Mouse (Mus musculus): ENCODE results near the gene Zfp410.
"Not testable (repeated sequence)": the region's sequence is repeated elsewhere in the genome, so short reads cannot be mapped to it uniquely, and the experiment has no call there.

The Zfp410 gene

GRCm38 (mm10) chr12:84316721-84317621 lies at the start of gene Zfp410:
TSS of gene Zfp410 (plus strand) at chr12:84316852.
- DNase-seq (ENCODE audit: low spot score), result peak; percentile 56

GRCm38 (mm10) chr12:84267264-84267663 lies 49.4 kb upstream of the Zfp410 start:
- no peak for DNase-seq (ENCODE audit: low spot score)

- DNase-seq (ENCODE audit: low spot score), result no peak
Measured at GRCm38 (mm10) chr12:84273366-84273765, 43.3 kb upstream of the Zfp410 start.

GRCm38 (mm10) chr12:84275288-84275687 lies 41.4 kb upstream of the Zfp410 start:
- DNase-seq (ENCODE audit: low spot score), result no peak

- DNase-seq (ENCODE audit: low spot score), result no peak
Measured at GRCm38 (mm10) chr12:84276288-84276687, 40.4 kb upstream of the Zfp410 start.

- DNase-seq (ENCODE audit: low spot score), result no peak
Measured at GRCm38 (mm10) chr12:84276799-84277198, 39.9 kb upstream of the Zfp410 start.

- no peak for DNase-seq (ENCODE audit: low spot score)
Measured at GRCm38 (mm10) chr12:84277832-84278231, 38.8 kb upstream of the Zfp410 start.

- DNase-seq (ENCODE audit: low spot score), result no peak
Measured at GRCm38 (mm10) chr12:84278901-84279300, 37.8 kb upstream of the Zfp410 start.

- DNase-seq (ENCODE audit: low spot score), result no peak
Measured at GRCm38 (mm10) chr12:84284391-84284790, 32.3 kb upstream of the Zfp410 start.

GRCm38 (mm10) chr12:84284885-84285592 lies 31.6 kb upstream of the Zfp410 start, which contains the start of gene Ptgr2:
TSS of gene Ptgr2 (plus strand) at chr12:84285232.
- DNase-seq (ENCODE audit: low spot score), result peak; percentile 79

GRCm38 (mm10) chr12:84285593-84285968 lies 31.1 kb upstream of the Zfp410 start:
- no peak for DNase-seq (ENCODE audit: low spot score)

- DNase-seq (ENCODE audit: low spot score), result no peak
Measured at GRCm38 (mm10) chr12:84288461-84288860, 28.2 kb upstream of the Zfp410 start.

GRCm38 (mm10) chr12:84297851-84298250 lies 18.8 kb upstream of the Zfp410 start:
- DNase-seq (ENCODE audit: low spot score), result no peak

- DNase-seq (ENCODE audit: low spot score), result no peak
Measured at GRCm38 (mm10) chr12:84299265-84299664, 17.4 kb upstream of the Zfp410 start.

- no peak for DNase-seq (ENCODE audit: low spot score)
Measured at GRCm38 (mm10) chr12:84304101-84304500, 12.6 kb upstream of the Zfp410 start.

GRCm38 (mm10) chr12:84304554-84304953 lies 12.1 kb upstream of the Zfp410 start:
- no peak for DNase-seq (ENCODE audit: low spot score)

- DNase-seq (ENCODE audit: low spot score), result no peak
Measured at GRCm38 (mm10) chr12:84311306-84311705, 5.3 kb upstream of the Zfp410 start.

GRCm38 (mm10) chr12:84316006-84316405 lies 646 bp upstream of the Zfp410 start:
- no peak for DNase-seq (ENCODE audit: low spot score)

GRCm38 (mm10) chr12:84327111-84327512 lies 10.5 kb downstream of the Zfp410 start:
- DNase-seq (ENCODE audit: low spot score), result no peak

GRCm38 (mm10) chr12:84336963-84337625 lies 20.4 kb downstream of the Zfp410 start:
- DNase-seq (ENCODE audit: low spot score), result no peak

GRCm38 (mm10) chr12:84347192-84347591 lies 30.5 kb downstream of the Zfp410 start:
- no peak for DNase-seq (ENCODE audit: low spot score)

- DNase-seq (ENCODE audit: low spot score), result not testable (repeated sequence)
Measured at GRCm38 (mm10) chr12:84358699-84359098, 42.0 kb downstream of the Zfp410 start.

Data from layer of hippocampus, adult 9-10 months (tissue).